Mouse (Mus musculus) spleen, adult 2 months (tissue): ENCODE results near the gene Slc26a1. TPM values are rescaled to one million over a fixed set of nuclear protein-coding genes. Genes with fewer than 3 reads are reported as not detected.

ENCODE experiments used
- DNase-seq, 2 experiments: peaks; one replicate each; pipeline versions ENCODE4 v3.0.0 to v3.0.0-alpha.2; 2012 to 2021; ENCODE audit warnings: low spot score in 2 of 2, low read depth in 1 of 2
- H3K27ac ChIP-seq: fragments of 200-500 bp; 2 replicates; pipeline ENCODE4 v1.5.1; 2012; ENCODE audit warnings: low read length, inconsistent platforms; ENCODE audit not compliant: insufficient read depth
- H3K27me3 ChIP-seq: fragments of 200-500 bp; 2 replicates; pipeline ENCODE4 v1.6.1; 2012; ENCODE audit warnings: mild to moderate bottlenecking, moderate library complexity, low read length, inconsistent platforms; ENCODE audit not compliant: control insufficient read depth, insufficient read depth
- H3K36me3 ChIP-seq: fragments of 200-500 bp; 2 replicates; pipeline ENCODE4 v1.6.1; 2012; ENCODE audit warnings: mild to moderate bottlenecking, low read length, inconsistent platforms; ENCODE audit not compliant: control insufficient read depth, insufficient read depth
- H3K4me1 ChIP-seq: fragments of 200-500 bp; 2 replicates; pipeline ENCODE4 v1.6.1; 2011; ENCODE audit warnings: inconsistent platforms; ENCODE audit not compliant: control insufficient read depth, insufficient read depth, insufficient read length
- H3K4me3 ChIP-seq: fragments of 200-500 bp; 2 replicates; pipeline ENCODE4 v1.5.1; 2011; ENCODE audit warnings: mild to moderate bottlenecking, inconsistent platforms; ENCODE audit not compliant: insufficient read depth, insufficient read length; ENCODE audit errors: extremely low read depth
- CTCF ChIP-seq: fragments of 200-500 bp; IDR thresholded peaks from 2 replicates; pipeline ENCODE4 v1.5.1; 2011; ENCODE audit warnings: mild to moderate bottlenecking, inconsistent platforms; ENCODE audit not compliant: insufficient read depth, insufficient read length, insufficient replicate concordance; ENCODE audit errors: extremely low read depth
- POLR2A ChIP-seq: fragments of 200-500 bp; IDR thresholded peaks from 2 replicates; pipeline ENCODE4 v1.6.1; 2011; ENCODE audit warnings: low read depth, low read length, inconsistent platforms
- WGBS: fragments of 180-500 bp; shearing (Covaris S2); methylation state at CpG from one replicate; pipeline ENCODE4 v1.1.7; 2018; 5-methylcytosine and 5-hydroxymethylcytosine counted together
- polyA plus RNA-seq: library from polyadenylated mRNA; depleted of rRNA; stranded (reverse); fragments of >200 nt; gene quantifications from 2 replicates; pipeline ENCODE4 v1.2.3, GENCODE M21; 2012; rRNA removed

Gene Slc26a1
- 1.0 and 3.1 TPM in 2 replicates for polyA plus RNA-seq

DNA sequence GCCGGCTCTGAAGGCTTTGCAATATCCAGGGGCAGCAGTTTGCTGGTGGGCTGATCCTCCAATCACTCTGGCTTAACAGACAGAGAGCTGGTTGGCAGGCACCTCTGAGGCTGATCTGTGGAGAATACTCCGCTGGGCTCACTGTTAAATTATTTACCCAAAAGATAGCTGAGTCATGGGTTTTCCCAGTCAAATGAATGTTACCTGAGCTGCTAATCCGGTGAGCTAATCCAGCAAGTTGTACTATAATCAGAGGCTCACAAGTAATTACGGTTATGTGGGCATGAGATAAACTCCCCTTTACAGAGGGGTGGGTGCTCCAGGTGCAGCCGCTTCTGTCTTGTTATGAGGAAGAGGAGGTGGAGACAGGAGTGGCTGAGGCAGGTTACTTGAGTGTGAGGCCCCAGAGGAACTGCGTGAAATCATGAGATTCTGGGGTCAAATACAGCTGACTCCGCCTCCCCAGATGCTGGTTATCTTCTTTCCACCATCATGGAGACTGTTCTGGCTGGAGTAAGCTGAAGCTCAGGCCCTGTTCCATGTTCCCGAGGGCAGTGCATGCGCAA, at the start of gene Slc26a1:
Slc26a1 (minus strand) TSS at position 319 of the 566 bp plus-strand sequence.
- 76% methylated on average over 9 of the region's 9 CpGs for WGBS
- no peak within 1 kb of the TSS for H3K27ac ChIP-seq
- H3K4me3 ChIP-seq, result no peak within 1 kb of the TSS

DNA sequence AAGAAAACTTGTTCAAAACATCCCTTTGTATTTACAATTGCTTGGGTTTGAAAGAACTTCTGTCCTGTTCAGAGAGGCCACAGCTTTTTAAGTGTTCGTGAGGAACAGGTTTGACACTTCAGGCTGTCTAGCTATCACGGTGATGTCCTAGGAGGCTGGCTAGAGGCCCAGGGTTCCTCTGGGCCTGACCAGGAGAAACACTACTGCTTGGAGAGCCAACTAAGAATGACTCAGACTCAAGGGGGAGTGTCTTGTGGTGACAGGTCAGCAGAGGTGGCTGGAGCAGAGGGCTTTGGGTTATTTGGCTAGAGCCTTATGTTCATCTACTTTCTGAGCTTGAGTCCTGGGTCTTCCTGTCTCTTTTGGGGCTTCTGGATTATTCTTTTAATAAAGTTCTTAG, 48.6 kb upstream of the Slc26a1 start:
- 50% methylated on average over 2 of the region's 2 CpGs for WGBS
- no peak for DNase-seq
- H3K4me1 ChIP-seq, result no peaks in the 10 kb centered on the region
- H3K4me3 ChIP-seq, result no peak overlapping the region
- H3K27ac ChIP-seq, result no peak overlapping the region
- TF ChIP-seq POLR2A (no peak), CTCF (no peak)
- H3K27me3 ChIP-seq, result no peaks in the 10 kb centered on the region
- no peaks in the 10 kb centered on the region for H3K36me3 ChIP-seq

More for the DNA sequence above, at the start of gene Slc26a1:
- Histone ChIP-seq H3K36me3 (peaks cover 3% of the 10 kb centered on the region; the same call in 1 of the 2 replicates), H3K4me1 (no peaks in the 10 kb centered on the region), H3K27me3 (no peaks in the 10 kb centered on the region)
- no peak for DNase-seq
- TF ChIP-seq POLR2A (no peak), CTCF (no peak)

DNA sequence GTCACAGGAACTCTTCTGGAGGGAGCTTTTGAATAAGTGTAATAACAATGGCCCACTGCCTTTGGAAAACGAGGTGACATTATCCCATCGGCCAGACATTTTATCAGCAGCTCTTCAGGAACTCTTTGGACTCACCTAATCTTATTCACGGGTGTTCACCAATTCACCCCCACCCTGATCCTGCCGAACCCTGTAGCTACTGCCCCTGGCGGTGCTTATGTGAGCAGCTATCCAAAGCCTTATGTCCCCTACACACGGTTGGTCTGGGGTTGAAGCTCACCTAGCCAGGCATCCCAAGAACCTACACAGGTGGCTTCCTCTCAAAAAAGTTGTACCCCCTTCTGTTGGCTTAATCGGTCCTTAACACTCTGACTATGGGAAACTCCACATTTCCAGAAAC, 44.4 kb upstream of the Slc26a1 start:
- TF ChIP-seq POLR2A, result no peak
- no peak for TF ChIP-seq CTCF
- Histone ChIP-seq H3K4me1 (no peaks in the 10 kb centered on the region), H3K36me3 (no peaks in the 10 kb centered on the region), H3K27ac (no peak overlapping the region), H3K4me3 (no peak overlapping the region), H3K27me3 (no peaks in the 10 kb centered on the region)
- no peak for DNase-seq
- 65% methylated on average over 7 of the region's 7 CpGs for WGBS

DNA sequence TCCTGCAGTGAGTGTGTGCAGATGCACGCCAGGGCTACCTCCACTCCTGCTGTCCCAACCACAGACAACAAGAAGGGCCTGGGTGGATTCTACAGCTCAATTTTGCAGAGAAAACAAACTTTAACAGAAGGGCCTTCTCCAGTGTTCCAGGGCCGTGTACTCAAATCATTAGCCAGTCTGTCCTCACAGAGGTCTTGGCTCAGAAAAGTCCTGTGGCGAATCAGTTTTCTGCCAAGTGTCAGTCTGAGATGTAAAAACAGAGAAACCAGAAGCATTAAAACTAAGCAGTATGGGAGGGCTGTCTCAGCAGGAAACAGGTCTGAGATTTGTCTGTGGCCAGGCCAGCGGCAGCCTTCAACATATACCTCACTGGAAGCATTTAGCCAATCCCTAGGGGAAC, 42.7 kb upstream of the Slc26a1 start:
- H3K27ac ChIP-seq, result no peak overlapping the region
- 84% methylated on average over 4 of the region's 4 CpGs for WGBS
- DNase-seq, result no peak
- H3K4me3 ChIP-seq, result no peak overlapping the region
- no peaks in the 10 kb centered on the region for H3K27me3 ChIP-seq
- no peak for TF ChIP-seq POLR2A
- TF ChIP-seq CTCF, result no peak
- no peaks in the 10 kb centered on the region for H3K4me1 ChIP-seq
- H3K36me3 ChIP-seq, result no peaks in the 10 kb centered on the region

DNA sequence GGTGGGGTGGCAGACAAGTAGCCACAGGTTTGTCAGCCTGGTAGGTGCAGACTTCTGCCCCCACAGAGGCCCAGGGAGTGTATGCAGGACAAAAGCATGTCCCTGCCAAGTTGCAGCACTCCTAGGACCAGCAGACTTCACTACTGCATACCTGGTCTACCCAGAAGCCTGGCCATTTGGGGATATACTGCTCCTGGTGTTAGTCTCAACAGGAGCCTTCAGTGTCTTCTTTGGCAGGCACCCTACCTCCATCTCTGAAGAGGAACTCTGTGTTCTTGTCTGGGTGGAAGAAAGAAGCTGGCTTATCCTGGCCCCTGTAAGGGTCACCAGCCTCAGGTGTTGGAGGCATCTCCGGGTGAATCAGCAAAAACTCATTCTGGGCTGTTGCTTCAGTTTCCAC, 40.6 kb upstream of the Slc26a1 start:
- no peak for TF ChIP-seq CTCF
- no peak for TF ChIP-seq POLR2A
- Histone ChIP-seq H3K4me1 (no peaks in the 10 kb centered on the region), H3K4me3 (no peak overlapping the region), H3K36me3 (no peaks in the 10 kb centered on the region), H3K27ac (no peak overlapping the region), H3K27me3 (no peaks in the 10 kb centered on the region)
- no peak for DNase-seq
- WGBS, result 93% methylated on average over 1 of the region's 1 CpGs

DNA sequence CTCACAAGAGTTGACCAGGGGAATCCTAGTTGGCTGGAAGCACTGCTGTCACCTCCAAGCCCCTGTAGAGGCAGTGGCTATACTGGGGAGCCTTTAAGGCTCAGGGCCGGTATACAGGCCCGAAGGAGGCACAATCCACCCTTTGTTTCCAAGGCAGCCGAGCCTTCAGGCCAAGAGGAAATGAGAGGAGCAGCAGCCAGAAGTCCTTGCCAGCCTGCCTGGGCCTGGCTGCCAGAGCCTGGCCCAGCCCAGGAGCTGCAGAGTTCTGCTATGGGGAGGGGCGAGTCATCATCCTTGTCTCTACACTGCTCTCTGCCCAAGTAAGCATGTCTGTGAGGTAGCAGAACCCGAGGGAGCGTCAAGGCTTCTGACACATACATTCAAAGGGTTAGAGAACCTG, 38.8 kb upstream of the Slc26a1 start:
- TF ChIP-seq CTCF, result no peak
- no peak for TF ChIP-seq POLR2A
- DNase-seq, result no peak
- 62% methylated on average over 6 of the region's 6 CpGs for WGBS

DNA sequence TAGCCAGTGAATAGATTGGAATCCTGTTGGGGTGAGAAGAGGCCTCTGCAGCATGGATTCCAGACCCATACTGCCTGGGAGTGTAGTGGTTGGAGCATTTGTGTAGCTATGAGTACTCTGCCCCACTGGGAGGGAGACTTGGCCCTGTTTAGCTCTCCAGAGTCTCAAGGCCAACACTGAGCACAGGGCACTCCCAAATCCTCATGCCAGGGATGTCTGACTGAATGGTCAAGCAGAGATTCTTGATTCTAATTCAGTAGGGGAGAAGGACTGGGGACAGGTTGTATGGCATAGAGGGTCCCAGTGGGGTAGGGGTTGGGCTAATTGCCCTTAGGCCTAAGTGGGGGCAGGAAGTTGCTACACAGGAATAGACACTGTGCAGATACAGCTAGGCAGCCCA, 38.3 kb upstream of the Slc26a1 start:
- Histone ChIP-seq H3K27ac (no peak overlapping the region), H3K4me3 (no peak overlapping the region), H3K27me3 (no peaks in the 10 kb centered on the region), H3K4me1 (no peaks in the 10 kb centered on the region), H3K36me3 (no peaks in the 10 kb centered on the region)
- no peak for DNase-seq
- TF ChIP-seq POLR2A (no peak), CTCF (no peak)

More for the DNA sequence above, 38.8 kb upstream of the Slc26a1 start:
- no peaks in the 10 kb centered on the region for H3K4me1 ChIP-seq
- no peaks in the 10 kb centered on the region for H3K27me3 ChIP-seq
- no peaks in the 10 kb centered on the region for H3K36me3 ChIP-seq
- no peak overlapping the region for H3K4me3 ChIP-seq
- H3K27ac ChIP-seq, result no peak overlapping the region

DNA sequence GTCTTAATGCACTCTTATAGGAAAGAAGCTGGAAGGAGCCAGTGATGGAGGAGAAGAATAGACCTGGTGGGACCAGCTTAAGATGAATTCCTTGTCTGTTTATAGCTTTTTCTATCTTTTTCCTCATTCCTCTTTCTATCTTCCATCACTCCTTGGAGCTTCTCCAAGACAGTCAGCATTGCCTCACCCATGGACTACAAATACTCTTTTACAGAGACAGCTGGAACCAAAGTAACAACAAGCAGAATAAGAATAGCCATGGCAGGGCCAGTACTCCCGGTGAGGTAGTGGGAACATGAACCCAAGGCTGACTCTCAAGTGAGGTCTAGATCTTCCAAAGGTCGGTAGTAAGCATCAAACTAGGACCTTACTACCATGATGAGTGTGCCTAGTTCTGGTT, 37.7 kb upstream of the Slc26a1 start:
- WGBS, result 91% methylated on average over 2 of the region's 2 CpGs
- Histone ChIP-seq H3K27me3 (no peaks in the 10 kb centered on the region), H3K4me3 (no peak overlapping the region), H3K4me1 (no peaks in the 10 kb centered on the region), H3K27ac (no peak overlapping the region), H3K36me3 (no peaks in the 10 kb centered on the region)
- no peak for TF ChIP-seq POLR2A
- no peak for TF ChIP-seq CTCF
- no peak for DNase-seq
